Mouse (Mus musculus): ENCODE results near the gene 4930402H24Rik. TPM values are rescaled to one million over a fixed set of nuclear protein-coding genes. Genes with fewer than 3 reads are reported as not detected.

Gene 4930402H24Rik
- total and polyA plus RNA-seq, 3 experiments: 6.1 to 6.2 TPM; not detected in 1

- Histone ChIP-seq H3K9ac (ENCODE audit: control insufficient read depth, low read depth, low read length, poor library complexity, severe bottlenecking) (no peak overlapping the region), H3K9me3 (replicated peaks; ENCODE audit: insufficient read depth, low read length) (no peaks in the 10 kb centered on the region), H3K27me3 (ENCODE audit: control insufficient read depth in 1 of 2, insufficient read depth in 2 of 2, low read length in 2 of 2) (no peaks in the 10 kb centered on the region), H3K27ac (ENCODE audit: control insufficient read depth, low read depth, low read length) (no peak overlapping the region), H3K4me1 (ENCODE audit: control insufficient read depth in 1 of 2, insufficient read depth in 2 of 2, low read length in 2 of 2) (no peaks in the 10 kb centered on the region; a peak in 1 of 4 replicates), H3K79me2 (ENCODE audit: control insufficient read depth, insufficient read depth, low read length, poor library complexity) (no peaks in the 10 kb centered on the region), H3K4me3 (ENCODE audit: control insufficient read depth in 1 of 2, insufficient read depth in 1 of 2, low read depth in 2 of 2, low read length in 2 of 2) (no peak overlapping the region), H3K36me3 (ENCODE audit: control insufficient read depth in 1 of 2, insufficient read depth in 2 of 2, low read length in 2 of 2) (peaks cover 0 to 6% of the 10 kb centered on the region in 2 experiments; a peak in 1 of 4 replicates)
- TF ChIP-seq MEF2A (IDR thresholded peaks at IDR 0.05; ENCODE audit: extremely low read depth, insufficient replicate concordance, low read depth, low read length, poor library complexity, severe bottlenecking) (no peak), POLR2A (IDR thresholded peaks at IDR 0.05; ENCODE audit: control insufficient read depth in 1 of 2, insufficient read depth in 1 of 2, low read depth in 1 of 2, low read length in 2 of 2, poor library complexity in 1 of 2) (no peak), HCFC1 (IDR thresholded peaks at IDR 0.05; ENCODE audit: low read depth, low read length) (no peak), NELFE (IDR thresholded peaks at IDR 0.05; ENCODE audit: low read depth, low read length) (no peak), MYB (IDR thresholded peaks at IDR 0.05; ENCODE audit: low read depth, low read length) (no peak), ZNF384 (IDR thresholded peaks at IDR 0.05; ENCODE audit: low read depth, low read length) (no peak), SIN3A (IDR thresholded peaks at IDR 0.05; ENCODE audit: low read length) (no peak), UBTF (IDR thresholded peaks at IDR 0.05; ENCODE audit: borderline replicate concordance, insufficient read depth, low read depth, low read length) (no peak), ELF1 (IDR thresholded peaks at IDR 0.05; ENCODE audit: low read depth, low read length) (no peak), POLR2AphosphoS2 (IDR thresholded peaks at IDR 0.05; ENCODE audit: low read length) (no peak), RAD21 (IDR thresholded peaks at IDR 0.05; ENCODE audit: low read depth, low read length) (no peak)
- DNase-seq (ENCODE audit: low read depth, low spot score): no peak
Measured at GRCm38 (mm10) chr2:130730746-130731145, 175.5 kb downstream of the 4930402H24Rik start.

- no peak for TF ChIP-seq TAL1 (IDR thresholded peaks at IDR 0.05; ENCODE audit: low read length)
- no peak for TF ChIP-seq BHLHE40 (IDR thresholded peaks at IDR 0.05; ENCODE audit: borderline replicate concordance, low read depth, low read length)
- no peak for TF ChIP-seq UBTF (IDR thresholded peaks at IDR 0.05; ENCODE audit: borderline replicate concordance, insufficient read depth, low read depth, low read length)
- TF ChIP-seq MAX (IDR thresholded peaks at IDR 0.05; ENCODE audit: low read length): no peak
- TF ChIP-seq CHD1 (IDR thresholded peaks at IDR 0.05; ENCODE audit: low read depth, low read length): no peak
- no peak for TF ChIP-seq NRF1 (IDR thresholded peaks at IDR 0.05; ENCODE audit: insufficient read depth, low read depth, low read length, poor library complexity, severe bottlenecking)
- TF ChIP-seq USF1 (IDR thresholded peaks at IDR 0.05; ENCODE audit: low read depth, low read length): no peak
- no peak for TF ChIP-seq CTCF (IDR thresholded peaks at IDR 0.05 in 2 of 3, conservative IDR thresholded peaks at IDR 0.05 in 1 of 3; ENCODE audit: control insufficient read depth in 1 of 3, insufficient read depth in 1 of 3, low read depth in 2 of 3, low read length in 3 of 3, poor library complexity in 1 of 3, severe bottlenecking in 1 of 3)
- TF ChIP-seq TBP (IDR thresholded peaks at IDR 0.05; ENCODE audit: low read depth, low read length): no peak
- TF ChIP-seq EP300 (IDR thresholded peaks at IDR 0.05; ENCODE audit: low read depth in 1 of 2, low read length in 2 of 2): no peak
- no peak for TF ChIP-seq ZKSCAN1 (IDR thresholded peaks at IDR 0.05; ENCODE audit: low read depth, low read length)
- no peak for TF ChIP-seq RCOR1 (IDR thresholded peaks at IDR 0.05; ENCODE audit: low read depth, low read length)
- Histone ChIP-seq H3K9ac (ENCODE audit: control insufficient read depth, low read depth, low read length, poor library complexity, severe bottlenecking) (no peak overlapping the region), H3K79me2 (ENCODE audit: control insufficient read depth, insufficient read depth, low read length, poor library complexity) (no peaks in the 10 kb centered on the region), H3K27ac (ENCODE audit: control insufficient read depth, low read depth, low read length) (no peak overlapping the region), H3K27me3 (ENCODE audit: control insufficient read depth in 1 of 2, insufficient read depth in 2 of 2, low read length in 2 of 2) (no peaks in the 10 kb centered on the region), H3K9me3 (replicated peaks; ENCODE audit: insufficient read depth, low read length) (no peaks in the 10 kb centered on the region), H3K4me1 (ENCODE audit: control insufficient read depth in 1 of 2, insufficient read depth in 2 of 2, low read length in 2 of 2) (no peaks in the 10 kb centered on the region; a peak in 1 of 4 replicates), H3K36me3 (ENCODE audit: control insufficient read depth in 1 of 2, insufficient read depth in 2 of 2, low read length in 2 of 2) (peaks cover 0 to 6% of the 10 kb centered on the region in 2 experiments; a peak in 1 of 4 replicates), H3K4me3 (ENCODE audit: control insufficient read depth in 1 of 2, insufficient read depth in 1 of 2, low read depth in 2 of 2, low read length in 2 of 2) (no peak overlapping the region)
- no peak for DNase-seq (ENCODE audit: low read depth, low spot score)
Measured at GRCm38 (mm10) chr2:130728906-130729585, 177.2 kb downstream of the 4930402H24Rik start.
